Mouse (Mus musculus) kidney, postnatal 25 days (tissue): ENCODE data around the gene Samd11.
A peak's percentile ranks its signal among the peaks of the same experiment; 100 is the strongest.

ENCODE experiments used
- DNase-seq, 2 experiments: peaks; one replicate each; pipeline ENCODE4 v3.0.0; 2021; ENCODE audit warnings: mixed read lengths in 2 of 2

Gene Samd11

DNA sequence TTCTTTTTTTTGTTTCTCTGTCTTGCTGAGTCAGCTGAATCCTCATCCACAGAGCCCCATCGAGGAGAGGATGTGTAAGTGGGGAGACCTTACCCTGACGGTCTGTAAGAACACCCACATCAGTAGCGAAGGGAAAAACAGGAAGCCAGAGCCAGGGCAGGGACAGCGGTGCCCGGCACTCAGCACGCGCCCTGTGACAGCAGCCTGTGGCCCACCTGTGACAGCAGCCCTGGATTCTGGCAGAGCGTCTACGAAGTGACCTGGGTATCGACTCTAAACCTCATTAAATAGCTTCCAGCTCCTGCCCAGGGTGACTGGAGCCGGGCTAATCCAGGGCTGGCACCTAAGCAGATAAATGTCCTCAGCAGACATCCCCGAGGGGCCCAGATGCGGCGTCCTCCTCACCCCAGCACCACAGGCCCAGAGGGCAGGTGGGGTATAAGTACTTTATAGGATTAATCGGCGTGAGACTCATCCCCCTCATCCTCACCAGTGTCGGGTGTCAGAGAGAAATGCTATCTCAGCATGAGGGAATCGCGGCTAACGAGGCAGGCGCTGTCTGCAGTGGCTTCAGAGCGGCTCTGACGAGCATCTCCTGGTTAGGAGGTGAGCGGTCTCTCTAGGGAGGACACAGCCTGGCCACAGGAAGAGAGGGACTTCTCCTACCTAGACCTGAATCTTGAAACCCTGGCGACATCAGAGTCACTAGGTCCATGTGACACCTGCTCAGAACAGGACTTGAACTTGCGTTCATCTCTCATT lies at the start of gene Samd11:
Gene Samd11, minus strand, starts transcription at position 580 of the 762 bp plus-strand sequence.
- no peak for DNase-seq

DNA sequence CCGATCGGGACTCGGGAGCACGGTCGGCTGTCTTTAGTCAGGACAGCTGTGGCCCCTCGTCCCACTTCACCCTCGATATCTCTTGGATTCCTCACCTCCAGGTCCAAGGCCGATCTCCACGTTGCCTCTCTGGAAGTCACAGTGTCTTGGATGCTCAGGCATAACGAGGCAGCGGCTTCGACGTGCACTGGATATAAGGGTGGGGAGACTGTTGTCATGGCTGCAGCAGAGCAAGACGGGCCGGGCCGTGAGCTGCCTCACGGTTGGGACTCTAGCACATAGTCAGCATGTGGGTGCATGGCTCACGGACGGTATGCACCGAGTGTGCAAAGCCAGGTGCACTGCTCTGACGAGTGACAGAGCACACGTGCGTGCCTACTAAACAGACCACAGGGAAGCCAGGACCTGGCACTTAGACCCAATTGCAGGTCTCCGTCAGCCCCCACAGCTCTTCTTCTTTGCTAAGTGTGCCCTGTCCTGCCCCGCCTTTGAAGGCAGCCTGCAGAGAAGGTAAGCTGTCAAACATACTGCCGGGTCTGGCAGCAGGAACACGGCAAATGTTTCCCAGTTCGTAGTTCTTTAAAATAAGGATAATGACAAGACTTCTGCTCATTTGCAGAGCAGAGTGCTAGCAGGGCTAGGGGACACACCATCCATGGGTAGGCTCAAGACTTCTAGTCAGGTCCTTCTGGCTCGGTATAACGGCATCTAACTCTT lies 938 bp downstream of the Samd11 start:
- no peak for DNase-seq

DNA sequence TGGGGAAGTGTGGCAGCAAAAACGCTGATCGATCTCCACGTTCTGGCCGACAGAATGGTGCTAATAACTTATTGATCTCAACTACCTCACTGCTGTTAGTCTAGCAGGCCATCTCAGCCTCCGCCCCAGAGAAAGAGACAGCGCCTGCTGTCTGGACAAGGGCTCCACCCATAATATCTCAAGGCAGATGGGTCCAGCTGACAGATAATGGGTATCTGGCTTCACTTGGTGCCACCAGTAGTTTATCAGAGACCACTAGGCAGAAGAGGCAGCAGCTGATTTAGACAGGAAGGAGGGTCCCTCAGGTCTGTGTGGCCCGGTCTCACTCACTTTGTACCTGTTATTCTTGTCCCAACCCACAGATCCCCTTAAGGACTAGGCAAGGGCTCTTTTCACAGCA lies 2.4 kb downstream of the Samd11 start:
- no peak for DNase-seq

DNA sequence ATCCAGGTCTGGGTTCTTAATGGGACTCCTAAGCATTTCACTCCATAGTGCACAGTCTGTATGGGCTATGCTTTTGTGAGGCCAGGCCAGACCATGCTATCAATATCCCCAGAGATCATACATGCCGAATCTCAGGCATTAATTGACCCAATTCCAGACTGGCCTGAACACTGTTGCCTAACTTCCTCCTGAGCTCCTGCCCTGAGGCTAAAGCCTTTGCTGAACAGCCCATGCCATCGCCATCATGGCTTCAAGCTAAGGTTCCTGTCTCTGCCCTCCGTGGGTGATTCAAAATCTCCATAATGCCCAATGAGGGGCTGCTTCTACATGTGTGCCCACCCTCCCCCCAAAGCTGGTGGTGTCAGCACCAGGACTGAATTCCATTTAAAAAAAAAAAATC lies 2.8 kb downstream of the Samd11 start:
- DNase-seq = no peak

DNA sequence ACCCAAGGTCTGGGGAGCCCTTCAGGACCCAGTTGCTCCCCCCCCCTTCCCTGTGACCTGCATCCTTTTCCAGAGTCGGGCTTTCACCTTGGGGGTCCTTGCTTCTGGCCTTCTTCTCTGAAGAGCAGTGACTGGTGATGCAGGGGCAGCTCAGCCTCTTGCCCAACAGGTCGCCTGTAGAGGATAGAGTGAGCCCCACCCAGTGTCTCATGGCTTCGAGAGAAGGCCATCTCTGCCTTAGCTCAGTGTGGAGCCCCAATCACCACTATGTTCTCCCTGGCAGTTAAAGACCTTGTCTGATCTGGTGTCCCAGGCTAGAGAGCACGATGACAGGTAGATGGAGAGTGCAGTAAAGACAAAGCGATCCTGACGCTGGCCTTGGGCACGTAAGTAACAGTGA lies 3.3 kb downstream of the Samd11 start:
- DNase-seq = no peak

DNA sequence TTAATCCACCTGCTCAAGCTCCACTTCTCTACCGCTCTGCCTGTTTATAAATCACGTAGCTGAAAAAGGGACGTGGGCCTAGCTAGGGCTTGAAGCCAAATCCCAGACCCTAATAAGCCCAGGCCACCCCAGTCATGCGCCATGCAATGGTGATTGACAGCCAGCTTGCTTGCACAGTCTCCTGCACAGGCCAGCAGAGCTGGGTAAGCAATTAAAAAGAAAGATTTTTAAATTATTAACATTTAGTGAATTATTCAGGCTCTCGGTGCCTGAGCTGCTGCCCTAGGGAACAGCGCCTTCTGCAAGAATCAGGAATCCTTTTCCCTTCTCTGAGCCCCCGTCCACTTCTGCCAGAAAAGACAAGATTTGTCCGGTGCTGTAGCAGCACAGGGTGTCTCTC lies 4.4 kb downstream of the Samd11 start:
- no peak for DNase-seq

DNA sequence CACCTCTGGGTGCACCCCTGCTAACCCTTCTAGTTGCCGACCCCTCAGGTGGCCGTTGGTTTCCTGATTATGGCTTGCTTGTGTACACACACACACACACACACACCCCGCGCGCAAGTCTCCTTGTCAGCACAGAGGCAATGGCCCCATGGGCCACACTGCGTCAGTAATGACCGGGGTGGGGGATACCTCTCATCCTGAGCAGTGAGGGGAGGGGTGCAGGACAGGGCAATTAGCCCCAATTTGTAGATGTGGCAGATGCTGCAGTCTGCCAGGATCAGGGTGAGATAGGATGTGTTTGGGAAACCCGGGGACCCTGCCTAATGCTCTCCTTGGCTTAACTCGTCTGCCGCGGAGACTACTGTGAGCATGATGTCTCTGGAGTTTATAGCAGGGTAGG lies 5.9 kb downstream of the Samd11 start:
- DNase-seq = no peak

DNA sequence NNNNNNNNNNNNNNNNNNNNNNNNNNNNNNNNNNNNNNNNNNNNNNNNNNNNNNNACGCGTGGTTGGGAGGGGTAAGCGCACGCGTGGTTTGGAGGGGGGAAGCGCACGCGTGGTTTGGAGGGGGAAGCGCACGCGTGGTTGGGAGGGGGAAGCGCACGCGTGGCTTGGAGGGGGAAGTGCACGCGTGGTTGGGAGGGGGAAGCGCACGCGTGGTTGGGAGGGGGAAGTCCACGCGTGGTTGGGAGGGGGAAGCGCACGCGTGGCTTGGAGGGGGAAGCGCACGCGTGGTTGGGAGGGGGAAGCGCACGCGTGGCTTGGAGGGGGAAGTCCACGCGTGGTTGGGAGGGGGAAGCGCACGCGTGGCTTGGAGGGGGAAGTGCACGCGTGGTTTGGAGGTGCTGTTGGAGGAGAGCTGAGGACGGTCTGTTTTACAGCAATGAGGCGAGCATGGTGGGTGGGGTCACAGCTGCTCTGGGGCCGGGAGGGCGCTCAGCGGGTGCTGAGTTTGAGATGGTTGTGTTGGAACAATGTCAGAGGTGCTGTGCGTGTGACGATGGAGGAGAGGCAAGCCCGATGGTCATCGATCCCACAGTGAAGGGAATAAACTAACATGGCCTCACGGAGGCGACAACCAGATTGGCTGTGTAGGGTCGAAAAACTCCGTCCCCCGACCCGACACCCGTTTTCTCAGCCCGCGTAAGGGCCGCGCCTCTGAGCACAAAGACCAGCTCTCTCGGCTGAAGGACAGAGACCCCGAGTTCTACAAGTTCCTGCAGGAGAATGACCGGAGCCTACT lies 18.6 kb downstream of the Samd11 start:
- no peak for DNase-seq

DNA sequence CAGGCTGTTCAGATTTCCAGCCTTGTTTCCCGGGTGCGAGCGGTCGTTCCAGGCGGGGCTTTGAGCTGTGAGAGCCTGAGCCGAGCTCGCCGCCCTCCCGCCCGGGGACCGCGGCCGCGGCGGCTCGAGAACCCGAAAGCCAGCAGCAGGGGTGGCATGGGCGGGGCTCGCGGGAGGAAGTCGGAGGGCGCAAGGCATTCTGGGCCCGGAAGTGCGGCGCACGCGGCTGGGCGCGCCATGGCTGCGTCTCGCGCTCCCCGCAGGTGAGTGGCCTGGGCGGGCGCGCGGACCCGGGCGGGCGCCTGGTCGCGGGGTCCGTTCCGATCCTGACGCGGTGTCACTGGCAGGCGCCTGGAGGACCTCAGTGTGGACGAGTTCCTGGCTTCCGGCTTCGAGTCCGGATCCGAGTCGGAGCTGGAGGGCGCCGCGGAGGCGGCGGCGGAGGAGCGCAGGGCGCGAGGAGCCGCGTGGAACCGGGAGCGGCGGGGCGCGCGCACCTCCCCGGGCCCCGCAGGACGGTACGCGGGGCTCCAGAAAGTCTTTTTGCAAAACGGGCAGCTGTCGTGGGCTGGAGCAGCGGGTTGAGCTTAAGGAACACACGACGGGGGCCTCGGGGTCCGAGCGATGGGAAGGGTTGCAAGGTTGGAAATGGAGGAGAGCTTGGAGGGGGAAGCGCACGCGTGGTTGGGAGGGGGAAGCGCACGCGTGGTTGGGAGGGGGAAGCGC lies 19.5 kb downstream of the Samd11 start, which contains the start of gene Noc2l:
Gene Noc2l, plus strand, starts transcription at position 203 of the 726 bp plus-strand sequence.
- peak; percentile 93 to 96 for DNase-seq

DNA sequence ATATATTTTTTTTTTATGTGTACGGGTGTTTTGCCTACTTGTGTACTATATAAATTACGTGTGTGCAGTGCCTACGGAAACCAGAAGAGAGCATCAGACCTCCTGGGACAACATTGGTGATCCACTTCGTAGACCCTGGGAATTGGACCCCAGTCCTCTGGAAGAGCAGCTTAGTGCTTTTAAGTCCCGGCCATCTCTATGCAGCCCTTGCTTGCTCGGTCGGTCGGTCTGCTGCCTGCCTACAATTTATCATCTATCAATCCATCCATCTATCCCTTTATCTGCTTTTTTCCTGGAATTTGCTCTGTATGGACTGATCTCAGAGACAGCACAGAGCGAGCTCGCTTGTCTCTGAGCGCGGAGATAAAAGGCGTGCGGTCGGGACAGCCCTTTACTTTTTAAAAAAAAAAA lies 20.1 kb downstream of the Samd11 start:
- no peak for DNase-seq

DNA sequence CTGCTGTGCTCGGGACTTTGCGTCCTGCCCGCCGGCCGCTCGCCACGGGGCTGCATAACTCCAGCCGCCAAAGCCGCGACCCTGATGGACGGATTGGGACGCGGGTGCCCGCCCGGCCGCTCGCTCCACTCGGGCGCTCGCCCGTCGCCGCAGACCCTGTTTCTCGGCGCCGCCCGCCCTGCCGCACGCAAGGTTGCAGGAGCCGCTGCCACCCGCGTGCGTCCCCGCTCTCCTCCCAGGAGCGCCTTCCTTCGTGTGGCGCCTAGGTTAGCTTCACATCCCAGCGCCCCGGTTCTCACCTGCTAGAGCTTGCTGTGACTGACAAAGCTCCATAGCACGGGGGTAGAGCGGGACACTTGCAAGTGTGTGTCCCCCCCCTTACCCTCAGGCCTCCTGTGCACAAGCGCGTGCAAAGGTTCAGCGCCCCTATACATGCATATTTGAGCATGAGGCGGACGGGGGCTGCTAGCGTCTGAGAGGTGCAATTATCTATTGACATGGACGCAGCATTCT lies 20.7 kb downstream of the Samd11 start, which contains the start of gene Plekhn1:
Gene Plekhn1, minus strand, starts transcription at position 157 of the 513 bp plus-strand sequence.
- peak; percentile 81 to 92 for DNase-seq

DNA sequence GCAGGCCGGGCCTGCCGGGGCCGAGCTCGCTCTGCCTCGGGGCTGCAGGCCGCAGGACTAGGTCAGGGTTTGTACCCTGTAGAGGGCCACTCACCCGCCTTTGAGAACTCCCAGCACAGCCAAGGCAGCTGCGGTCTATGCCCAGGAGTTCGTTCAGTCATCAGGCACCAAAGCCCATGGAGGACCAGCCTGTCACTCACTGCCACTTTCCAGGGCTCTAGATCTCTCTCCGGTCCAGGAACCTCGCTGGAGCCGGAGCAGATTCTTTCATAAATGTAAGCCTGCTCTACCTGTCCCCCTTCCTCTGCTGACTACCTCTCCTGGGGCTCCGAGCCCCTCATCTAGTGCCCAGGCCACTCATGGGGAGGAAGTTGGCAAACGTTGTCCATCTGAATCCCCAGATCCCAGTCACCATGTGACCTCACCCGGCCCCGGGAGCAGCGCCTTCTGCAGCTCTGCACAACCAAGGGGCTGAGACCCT lies 21.4 kb downstream of the Samd11 start:
- no peak for DNase-seq

DNA sequence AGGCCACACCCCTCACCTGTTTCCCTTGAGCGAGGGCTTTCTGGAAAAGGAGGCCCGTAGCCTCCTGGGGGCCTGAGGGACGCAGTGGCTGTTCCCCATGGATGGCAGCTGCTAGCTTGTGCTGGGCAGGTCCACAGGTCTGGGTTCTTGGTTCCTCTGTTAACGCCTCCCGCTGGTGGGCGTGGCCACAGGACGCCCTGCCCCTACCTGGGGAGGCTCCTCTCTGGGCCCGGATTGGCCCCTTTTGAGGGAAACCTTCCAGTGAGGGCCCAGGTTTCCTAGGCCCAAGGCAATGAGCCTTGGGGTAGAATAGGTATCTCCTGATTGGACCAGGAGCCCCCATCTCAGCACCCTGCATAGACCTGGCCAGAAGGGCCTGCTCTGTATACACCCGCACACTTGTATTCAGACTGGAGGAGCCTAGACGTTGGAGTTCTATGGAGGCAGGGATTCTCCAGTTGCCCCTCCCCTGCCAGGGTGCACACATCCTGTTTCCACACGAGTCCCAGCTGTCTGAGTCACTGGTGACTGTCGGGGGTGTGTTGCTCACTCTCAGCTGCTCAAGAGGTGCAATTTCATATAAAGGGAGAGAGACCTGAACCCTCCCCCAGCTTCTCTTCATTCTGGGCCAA lies 26.9 kb downstream of the Samd11 start:
- DNase-seq = peak; percentile 26 to 48

DNA sequence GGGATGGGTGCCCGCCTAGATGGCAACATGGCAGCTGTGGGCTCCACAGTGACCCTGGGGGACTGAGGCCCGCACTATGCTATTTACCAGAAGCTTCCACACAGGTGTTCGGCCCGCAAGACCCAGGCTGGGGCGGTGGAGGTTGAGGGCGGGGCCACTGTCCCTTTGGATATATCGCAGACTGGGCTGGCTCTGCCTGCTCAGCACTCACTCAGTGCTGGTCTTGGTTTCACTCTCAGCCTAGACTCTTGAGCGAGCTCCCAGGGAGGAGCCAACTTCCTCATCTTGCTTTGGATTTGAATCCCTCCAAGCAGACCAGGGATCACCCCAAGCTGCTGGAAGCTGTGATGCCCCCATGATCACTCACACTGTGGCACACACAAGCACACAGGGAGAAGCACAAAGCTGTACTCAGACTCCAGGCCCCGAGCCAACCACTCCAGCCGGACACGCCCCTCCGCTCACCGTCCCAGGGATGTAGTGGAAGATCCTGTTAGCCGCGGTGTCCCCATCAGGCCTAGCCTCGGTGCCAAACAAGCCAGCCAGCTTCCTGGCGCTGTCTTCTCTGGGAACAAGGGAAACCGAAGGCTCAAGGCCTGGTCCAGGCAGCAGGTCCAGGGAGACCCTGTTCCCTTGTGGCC lies 27.6 kb downstream of the Samd11 start:
- DNase-seq = peak; percentile 26 to 57

DNA sequence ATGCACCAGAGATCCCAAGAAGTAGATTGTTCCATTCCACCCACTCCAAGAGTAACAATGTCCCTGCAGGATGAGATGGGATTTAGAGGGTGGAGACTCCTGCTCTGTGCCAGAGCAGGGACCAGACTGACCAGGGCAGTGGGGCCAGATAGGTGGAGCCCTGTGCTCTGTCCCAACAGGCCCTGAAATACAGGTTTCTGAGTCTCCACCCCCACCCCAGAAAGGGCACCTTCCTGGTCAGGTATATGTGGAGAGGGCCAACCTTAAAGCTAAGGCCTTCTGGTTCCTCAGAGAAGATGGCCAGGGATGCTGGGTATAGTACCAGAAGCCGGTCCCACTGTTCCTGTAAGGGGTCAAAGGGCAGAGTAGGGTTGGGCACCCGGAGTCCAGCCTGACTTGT lies 31.2 kb downstream of the Samd11 start:
- peak in 1 of 2 experiments; percentile 26 for DNase-seq

DNA sequence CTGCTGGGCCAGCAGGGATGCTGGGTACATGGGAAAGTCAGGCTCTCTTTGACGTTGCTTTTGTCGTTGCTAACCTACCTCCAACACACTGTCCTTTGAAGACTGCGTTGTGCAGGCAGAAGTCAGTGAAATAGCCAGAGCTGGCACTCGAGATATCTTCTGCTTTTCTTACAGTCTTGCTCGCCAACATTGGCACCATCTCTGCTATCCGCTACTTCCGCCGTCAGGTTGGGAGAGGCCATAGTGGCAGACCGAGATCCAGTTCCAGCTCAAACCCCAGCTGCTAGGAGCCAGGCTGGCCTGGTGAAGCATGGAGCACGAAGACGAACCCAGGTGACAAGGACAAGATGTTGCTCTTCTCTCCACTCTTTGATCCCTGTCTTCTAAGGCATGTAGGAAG lies 35.5 kb downstream of the Samd11 start:
- no peak for DNase-seq

DNA sequence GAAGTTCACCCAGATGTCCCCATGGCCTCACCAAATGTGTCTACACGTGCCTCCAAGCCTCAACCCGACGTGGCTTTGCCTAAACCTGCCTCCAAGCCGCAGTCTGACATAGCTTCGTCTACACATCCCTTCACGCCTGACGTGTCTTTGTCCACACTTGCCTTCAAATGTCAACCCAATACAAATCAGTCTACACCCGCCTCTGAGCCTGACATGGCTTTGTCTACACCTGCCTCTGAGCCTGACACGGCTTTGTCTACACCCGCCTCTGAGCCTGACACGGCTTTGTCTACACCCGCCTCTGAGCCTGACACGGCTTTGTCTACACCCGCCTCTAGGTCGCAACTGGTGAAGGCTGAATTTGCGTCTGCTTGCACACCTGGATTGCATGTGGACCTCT lies 37.6 kb downstream of the Samd11 start:
- peak in 1 of 2 experiments; percentile 66 for DNase-seq

DNA sequence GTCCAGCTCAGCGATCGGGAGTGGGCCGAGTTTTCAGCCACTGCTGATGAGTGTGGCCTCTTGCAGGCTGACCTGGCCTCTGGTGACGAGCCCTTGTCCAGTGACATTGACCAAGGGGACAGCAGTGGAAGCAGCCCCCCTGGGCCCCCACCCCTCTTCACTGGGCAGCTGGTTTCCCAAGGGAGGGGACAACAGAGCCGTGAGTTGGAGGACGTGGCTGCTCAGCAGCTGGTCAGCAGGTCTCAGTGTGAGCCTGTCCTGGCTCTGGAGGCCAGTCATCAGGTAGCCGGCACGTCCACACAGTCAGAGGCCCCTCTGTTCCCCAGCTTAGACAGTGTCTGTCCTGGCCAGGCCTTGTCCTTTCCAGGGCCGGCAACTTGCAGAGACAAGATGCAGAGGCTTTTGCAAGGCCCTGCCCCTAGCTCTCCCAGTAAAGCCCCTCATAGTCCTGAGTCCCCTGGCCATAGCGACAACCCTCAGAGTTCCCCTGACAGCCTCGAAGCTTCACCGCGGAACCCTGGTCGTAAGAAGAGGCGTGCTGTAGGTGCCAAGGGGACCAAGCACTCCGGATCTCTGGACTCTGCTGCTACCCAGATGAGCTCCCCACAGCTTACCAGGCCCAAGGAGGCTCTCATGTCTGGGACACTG lies 38.3 kb downstream of the Samd11 start:
- DNase-seq = no peak

DNA sequence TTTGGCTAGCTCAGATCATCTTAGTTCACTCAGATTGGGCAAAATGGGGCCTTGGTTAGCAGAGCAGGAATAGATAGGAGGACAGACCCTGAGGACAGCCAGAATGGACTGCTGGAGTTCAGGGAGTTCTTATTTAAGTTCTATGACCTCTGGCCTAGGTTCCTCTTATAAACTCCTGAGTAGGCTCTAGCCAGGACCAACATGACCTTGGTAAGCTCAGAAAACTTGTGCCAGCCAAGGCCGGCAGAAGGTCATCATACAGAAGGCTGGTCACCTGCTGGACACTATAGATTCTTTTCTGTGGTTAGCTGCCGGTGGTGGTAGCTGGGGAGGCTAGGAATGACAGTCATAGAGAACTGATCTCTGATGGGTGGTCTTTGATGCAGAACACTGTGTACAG lies 39.3 kb downstream of the Samd11 start:
- DNase-seq = no peak

DNA sequence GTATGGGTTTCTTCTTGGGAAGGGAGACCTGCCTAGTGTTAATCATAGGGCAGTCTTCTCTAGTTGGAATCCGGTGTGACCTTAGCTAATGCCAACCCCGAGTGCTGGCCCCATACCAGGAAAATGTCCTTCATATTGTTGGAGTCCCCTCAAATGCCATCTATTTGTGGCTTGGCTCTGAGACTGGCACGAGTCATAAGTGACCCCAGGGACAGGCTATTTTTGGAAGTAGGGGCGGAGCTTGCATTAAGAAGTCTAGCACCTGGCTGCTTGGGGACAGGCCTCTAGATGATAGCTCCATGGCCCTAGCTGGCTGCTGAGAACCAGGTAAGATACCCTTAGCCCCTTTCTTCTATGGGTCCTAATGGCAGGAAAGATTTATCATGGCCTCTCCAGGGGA lies 39.8 kb downstream of the Samd11 start, which contains the start of gene Perm1:
Gene Perm1, plus strand, starts transcription at position 220 of the 400 bp plus-strand sequence.
- DNase-seq = peak; percentile 67 to 81
